Mouse (Mus musculus): Measurements from ENCODE around the gene Lrrc25. TPM values are rescaled to one million over a fixed set of nuclear protein-coding genes. Genes with fewer than 3 reads are reported as not detected.

The Lrrc25 gene
- total RNA-seq, 2 experiments from 2014 or later: 1.4 to 1.5 TPM

GRCm38 (mm10) chr8:70636838-70637237, 20.9 kb downstream of the Lrrc25 start:
- intact Hi-C loops (cut with DNase I): no loop called here
- no peak for DNase-seq (ENCODE audit: low spot score)

DNA sequence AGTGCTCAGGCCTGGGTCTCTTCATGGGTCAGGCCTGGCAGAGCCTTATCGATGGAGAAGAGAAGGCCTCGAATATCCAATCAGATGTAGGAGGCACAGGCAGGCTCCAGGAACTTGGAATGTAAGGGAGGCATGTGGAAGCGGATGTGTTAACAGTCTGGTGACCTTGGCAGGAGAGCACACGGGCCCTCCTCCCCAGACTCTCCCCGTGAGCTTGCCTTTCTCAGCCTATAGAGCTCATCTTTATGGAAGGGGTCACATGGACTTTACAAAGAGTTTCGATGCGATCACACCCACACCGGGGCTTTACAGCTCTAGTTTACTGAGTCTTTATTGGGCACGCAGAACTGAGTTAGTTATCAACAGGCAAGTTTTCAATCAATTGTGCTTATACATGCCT, 22.8 kb downstream of the Lrrc25 start:
- intact Hi-C loops (cut with DNase I): no loop called here
- no peak for DNase-seq (ENCODE audit: low spot score)

DNA sequence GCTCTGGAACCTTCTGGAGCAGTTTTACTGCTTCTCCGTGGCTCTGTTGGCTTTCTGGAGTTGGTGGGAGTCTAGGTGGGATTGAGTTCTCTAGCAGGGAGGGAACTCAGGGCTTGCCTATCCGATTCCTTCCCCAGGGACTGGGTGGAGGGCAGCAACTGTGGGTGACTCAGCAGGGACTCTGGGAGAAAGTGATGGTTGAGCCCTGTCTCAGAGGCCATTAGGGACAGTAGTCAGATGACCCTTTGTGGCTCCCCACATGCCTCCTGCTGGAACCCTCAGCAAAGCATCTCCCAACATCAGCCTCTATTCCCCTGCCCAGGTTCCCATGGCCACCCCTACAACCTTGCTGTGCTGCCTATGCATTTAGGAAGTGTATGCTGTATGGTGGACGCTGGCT, 27.1 kb downstream of the Lrrc25 start:
- intact Hi-C loops (cut with DNase I): no loop called here
- DNase-seq (ENCODE audit: low spot score): no peak

DNA sequence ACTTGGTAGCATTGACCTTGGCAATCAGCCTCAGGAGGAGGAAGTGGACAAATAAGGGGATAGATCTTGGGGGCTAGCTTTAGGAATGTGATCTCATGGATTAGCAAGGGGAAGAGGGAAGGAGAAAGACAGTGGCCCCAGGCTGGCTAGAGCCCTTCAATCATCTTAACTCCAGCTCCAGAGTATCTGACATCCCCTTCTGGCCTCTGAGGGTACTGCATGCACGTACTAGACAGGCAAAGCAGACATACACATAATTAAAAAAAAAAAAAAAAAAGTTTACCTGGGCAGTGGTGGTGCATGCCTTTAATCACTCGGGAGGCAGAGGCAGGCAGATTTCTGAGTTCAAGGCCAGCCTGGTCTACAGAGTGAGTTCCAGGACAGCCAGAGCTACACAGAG, 28.1 kb downstream of the Lrrc25 start:
- no peak for DNase-seq (ENCODE audit: low spot score)
- intact Hi-C loops (cut with DNase I): no loop called here

- intact Hi-C loops (cut with DNase I): no loop called here
- no peak for DNase-seq (ENCODE audit: low spot score)
Measured at GRCm38 (mm10) chr8:70645501-70646224, 29.7 kb downstream of the Lrrc25 start.

GRCm38 (mm10) chr8:70646369-70646768, 30.4 kb downstream of the Lrrc25 start:
- intact Hi-C loops (cut with DNase I): no loop called here
- no peak for DNase-seq (ENCODE audit: low spot score)

- DNase-seq (ENCODE audit: low spot score): no peak
- intact Hi-C loops (cut with DNase I): no loop called here
Measured at GRCm38 (mm10) chr8:70646775-70647174, 30.8 kb downstream of the Lrrc25 start.

DNA sequence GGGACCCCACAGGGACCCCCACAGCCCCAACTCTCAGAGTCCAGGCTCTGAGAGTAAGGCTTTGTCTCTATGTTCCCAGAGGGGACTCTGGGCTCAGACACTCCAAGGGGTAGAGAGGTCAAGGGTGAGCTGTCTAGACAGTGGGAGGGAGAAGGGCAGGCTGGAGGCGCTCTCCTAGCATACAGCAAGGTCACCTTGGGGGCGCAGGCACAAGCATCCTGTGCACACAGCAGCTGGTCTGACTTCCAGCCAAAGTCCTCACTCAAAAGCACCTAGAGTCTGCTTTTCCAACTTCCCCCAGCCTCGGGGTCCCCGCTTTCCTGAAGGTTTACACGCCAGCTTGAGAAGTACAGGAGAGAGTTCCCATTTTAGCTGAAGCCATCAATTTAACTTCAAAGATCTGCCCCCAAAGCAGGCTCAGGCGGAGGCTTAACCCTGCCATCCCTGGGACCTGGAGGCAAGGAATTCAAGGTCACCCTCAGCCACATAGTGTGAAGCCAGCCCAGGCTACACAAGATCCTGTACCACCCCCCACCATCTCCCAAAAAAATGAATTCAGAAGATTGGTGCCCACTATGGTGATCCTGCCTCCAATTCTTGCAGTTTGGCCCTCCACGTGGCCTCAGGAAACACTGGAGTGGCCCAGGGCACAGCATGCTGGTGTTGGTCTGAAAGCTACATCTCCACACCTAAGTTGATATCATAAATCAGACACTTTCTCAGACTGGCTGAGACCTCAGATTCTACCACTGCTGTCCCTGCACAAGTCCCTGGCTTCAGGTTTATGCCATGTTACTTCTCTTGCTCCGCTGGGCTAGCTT, 31.6 kb downstream of the Lrrc25 start:
- intact Hi-C loops (cut with DNase I): no loop called here

GRCm38 (mm10) chr8:70648164-70648442, 32.1 kb downstream of the Lrrc25 start:
- DNase-seq (ENCODE audit: low spot score): no peak
- intact Hi-C loops (cut with DNase I): no loop called here

More for the DNA sequence above, 31.6 kb downstream of the Lrrc25 start:
- DNase-seq (ENCODE audit: low spot score): no peak

DNA sequence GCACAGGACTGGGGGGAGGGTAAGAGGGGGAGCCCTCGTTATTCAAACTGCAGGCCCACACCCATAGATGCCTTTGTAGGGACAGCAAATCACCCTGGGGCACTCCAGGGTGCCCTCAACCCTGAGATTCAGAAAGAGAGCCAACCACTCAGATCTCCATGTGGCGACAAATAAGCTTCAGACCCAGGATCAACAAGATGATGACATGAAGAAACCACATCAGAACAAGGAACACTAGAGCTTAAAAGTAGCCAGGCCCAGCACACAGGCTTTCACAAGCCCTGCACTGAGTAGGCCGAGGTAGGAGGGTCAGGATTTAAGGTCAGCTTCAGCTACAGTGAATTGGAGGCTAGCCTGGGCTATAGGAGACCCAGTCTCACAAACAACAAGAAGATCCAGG, 33.0 kb downstream of the Lrrc25 start:
- no peak for DNase-seq (ENCODE audit: low spot score)
- intact Hi-C loops (cut with DNase I): no loop called here

DNA sequence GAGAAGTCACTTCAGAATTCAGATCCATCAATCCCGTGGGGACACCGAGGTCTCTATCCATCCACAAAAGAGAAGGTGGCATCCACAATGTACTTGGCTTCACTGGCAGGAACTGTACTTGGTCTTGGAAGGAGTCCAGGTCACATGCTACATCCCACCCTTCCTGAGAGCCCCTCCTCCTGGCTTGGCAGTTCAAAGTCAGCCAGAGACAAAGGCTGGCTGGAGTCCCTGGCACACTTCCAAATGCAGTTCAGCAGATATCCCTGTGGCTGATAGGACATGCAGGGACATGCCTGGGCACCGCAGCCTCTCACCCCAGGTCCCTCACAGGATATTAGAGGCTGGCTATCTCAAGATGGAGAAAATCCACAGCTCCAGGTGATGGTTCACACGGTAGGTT, 33.4 kb downstream of the Lrrc25 start:
- intact Hi-C loops (cut with DNase I): no loop called here

GRCm38 (mm10) chr8:70650351-70650750, 34.4 kb downstream of the Lrrc25 start:
- intact Hi-C loops (cut with DNase I): loop anchor here (5.0 kb wide), 1 partner anchor 38 kb away; no protein-coding TSS in a partner anchor
- DNase-seq (ENCODE audit: low spot score): no peak

More for the DNA sequence above, 33.4 kb downstream of the Lrrc25 start:
- peak; percentile 83 for DNase-seq (ENCODE audit: low spot score)

DNA sequence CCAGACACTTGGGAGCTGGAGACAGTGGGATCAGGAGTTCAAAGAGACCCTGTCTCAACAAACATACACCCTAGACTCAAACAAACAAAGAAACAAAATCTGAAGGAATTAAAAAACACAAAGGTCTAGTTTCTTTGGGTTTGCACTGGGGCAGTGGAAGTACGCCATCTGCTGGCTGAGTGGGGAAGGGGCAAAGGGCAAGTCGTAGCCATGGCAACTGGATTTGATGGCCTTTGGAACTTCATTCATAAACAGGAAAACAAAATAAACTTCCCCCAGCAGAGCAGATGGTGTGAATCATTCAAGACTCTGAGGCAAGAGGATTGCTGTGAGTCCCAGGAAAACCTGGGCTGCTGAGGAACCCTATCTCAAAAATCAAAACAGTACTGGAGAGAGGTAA, 37.3 kb downstream of the Lrrc25 start:
- no peak for DNase-seq (ENCODE audit: low spot score)
- intact Hi-C loops (cut with DNase I): loop anchor here (1.0 to 5.0 kb wide), 2 partner anchors 27 to 41 kb away; no protein-coding TSS in a partner anchor

DNA sequence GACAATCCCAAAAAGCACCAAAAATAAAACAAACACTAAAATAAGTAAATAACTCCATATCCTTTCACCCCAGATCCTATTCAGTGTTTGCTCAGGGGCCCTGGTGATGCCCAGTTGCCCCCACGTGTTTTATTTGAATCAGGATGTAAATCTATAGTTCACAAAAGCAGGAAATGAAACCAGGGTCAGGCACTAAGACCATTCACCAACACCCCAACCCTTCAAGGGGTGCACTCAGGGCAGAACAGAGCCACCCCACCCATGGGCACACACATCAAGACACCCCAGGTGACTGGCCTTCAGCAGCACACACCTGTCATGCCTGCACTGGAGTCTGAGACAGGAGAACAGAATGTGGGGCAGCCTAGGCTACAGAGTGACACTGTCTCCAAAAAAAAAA, 38.2 kb downstream of the Lrrc25 start:
- intact Hi-C loops (cut with DNase I): loop anchor here (5.0 kb wide), 1 partner anchor 42 kb away; no protein-coding TSS in a partner anchor
- no peak for DNase-seq (ENCODE audit: low spot score)

DNA sequence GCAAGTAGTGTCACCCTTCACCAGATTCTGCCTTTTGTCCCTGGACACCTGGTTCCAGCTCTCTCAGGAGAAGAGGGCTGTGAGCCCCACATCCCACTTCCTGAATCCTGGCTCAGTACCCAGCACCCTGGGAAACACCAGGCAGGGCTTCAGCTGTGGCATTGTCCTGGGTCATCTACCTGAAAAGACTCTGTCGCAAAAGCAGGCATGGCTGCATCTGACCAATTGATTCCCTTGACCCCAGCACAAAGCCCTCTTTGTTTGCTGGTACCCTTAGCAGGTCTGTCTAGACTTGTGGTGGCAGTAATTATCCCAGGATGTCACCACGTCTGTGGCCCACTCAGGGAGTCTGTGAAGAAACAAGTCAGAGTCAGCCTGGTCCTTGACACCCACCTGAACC, 39.5 kb downstream of the Lrrc25 start:
- DNase-seq (ENCODE audit: low spot score): no peak
- intact Hi-C loops (cut with DNase I): no loop called here

GRCm38 (mm10) chr8:70656193-70656790, 40.3 kb downstream of the Lrrc25 start:
- DNase-seq (ENCODE audit: low spot score): no peak
- intact Hi-C loops (cut with DNase I): no loop called here

- DNase-seq (ENCODE audit: low spot score): no peak
- intact Hi-C loops (cut with DNase I): no loop called here
Measured at GRCm38 (mm10) chr8:70657214-70657613, 41.3 kb downstream of the Lrrc25 start.

DNA sequence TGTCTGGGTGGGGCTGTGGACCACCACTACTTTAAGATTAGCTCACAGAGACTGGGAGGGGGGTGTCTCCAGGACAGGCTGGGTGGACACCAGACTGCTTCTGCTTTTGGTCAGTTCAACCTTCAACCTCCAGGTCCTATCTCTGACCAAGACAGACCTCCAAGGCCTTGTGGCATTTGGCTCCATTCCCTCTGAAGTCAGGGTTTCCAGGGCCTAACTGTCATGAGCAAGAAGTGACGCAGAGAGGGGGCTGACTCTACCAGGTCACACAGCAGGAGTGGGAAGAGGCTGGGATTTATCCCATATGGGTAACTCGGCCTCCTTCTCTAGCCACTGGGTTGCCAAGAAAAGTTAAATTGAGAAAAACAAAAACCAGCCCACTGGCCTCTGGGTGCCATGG, 41.8 kb downstream of the Lrrc25 start:
- no peak for DNase-seq (ENCODE audit: low spot score)
- intact Hi-C loops (cut with DNase I): no loop called here

DNA sequence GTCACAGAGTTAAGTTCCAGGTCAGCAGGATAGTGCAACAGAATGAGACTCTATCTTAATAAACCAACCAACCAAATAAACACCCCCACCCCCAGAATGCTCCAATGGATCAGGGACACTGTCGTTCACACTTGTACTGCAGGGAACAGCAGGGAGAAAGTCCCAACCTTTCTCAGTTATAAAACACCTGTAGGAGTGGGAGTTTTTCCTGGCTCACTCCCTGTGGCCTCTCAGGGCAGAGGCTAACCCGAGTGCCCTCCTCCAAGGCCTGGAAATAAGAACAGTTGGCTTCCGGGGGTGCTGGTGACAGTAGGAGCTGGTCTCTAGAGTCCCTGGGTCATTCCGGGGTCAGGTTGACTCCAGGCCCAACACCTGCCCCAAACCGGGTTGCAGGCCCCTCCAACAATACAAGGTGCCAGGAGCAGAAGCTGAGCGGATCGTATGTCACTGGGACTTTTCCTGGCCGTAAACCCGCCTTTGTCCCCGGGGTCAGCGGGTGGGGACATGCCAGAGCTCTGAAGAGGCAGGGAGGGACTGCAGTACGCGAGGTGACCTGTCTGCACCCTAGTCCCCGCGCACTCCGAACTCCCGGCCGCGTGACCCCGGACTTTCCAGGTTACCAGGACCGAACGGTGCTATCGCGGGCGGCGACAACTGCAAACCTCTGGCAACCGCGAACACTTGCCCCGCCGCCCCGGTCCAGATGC, 43.1 kb downstream of the Lrrc25 start:
- DNase-seq (ENCODE audit: low spot score): no peak
- intact Hi-C loops (cut with DNase I): no loop called here

DNA sequence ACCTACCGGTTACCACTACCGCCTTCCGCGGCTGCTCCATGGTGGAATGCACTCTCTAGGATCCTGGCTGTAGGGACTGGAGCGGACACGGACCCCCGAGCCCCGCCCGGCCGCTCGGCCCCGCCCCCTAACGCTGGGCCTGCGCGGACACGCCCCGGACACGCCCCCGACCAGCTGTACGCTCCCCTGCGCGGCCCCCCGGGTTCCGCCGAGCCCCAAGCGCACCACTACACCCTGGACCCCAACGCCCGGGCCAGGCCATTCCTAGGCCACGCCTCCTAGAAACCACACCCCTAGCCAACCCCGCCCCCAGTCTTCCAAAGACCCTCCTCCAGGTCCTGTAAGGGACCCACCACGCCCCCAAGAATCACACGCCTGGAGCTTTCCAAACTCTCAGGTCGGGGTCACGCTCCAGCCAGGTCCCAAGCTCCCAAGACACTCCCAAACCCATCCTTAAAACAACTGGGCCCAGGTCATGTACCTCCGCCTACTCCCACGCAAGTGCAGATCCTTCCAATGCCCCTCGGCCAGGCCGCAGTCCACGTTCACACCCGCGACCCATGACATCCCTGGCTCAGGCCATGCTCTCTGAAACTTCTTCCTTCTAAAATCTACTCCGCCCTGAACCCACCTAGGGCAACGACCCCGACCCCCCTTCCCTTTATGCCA, 43.8 kb downstream of the Lrrc25 start:
- intact Hi-C loops (cut with DNase I): no loop called here

More for the DNA sequence above, 43.8 kb downstream of the Lrrc25 start:
- DNase-seq (ENCODE audit: low spot score): peak; percentile 85
